Mouse (Mus musculus) adrenal gland, postnatal 14 days (tissue): ENCODE results near the gene Spata45. TPM values are rescaled to one million over a fixed set of nuclear protein-coding genes. Genes with fewer than 3 reads are reported as not detected.

Source experiments
- DNase-seq: peaks from one replicate; pipeline ENCODE4 v3.0.0; 2021; ENCODE audit warnings: mixed read lengths
- total RNA-seq: library from RNA; stranded (reverse); gene quantifications from 2 replicates; pipeline ENCODE4 v1.2.3, GENCODE M21; 2021

Gene Spata45
- total RNA-seq, 1 experiment from 2014 or later, result not detected

- no peak for DNase-seq
Measured at GRCm38 (mm10) chr1:191085597-191085996, 49.2 kb downstream of the Spata45 start.

- no peak for DNase-seq
Measured at GRCm38 (mm10) chr1:191086304-191086878, 50.0 kb downstream of the Spata45 start.

GRCm38 (mm10) chr1:191086960-191087359, 50.5 kb downstream of the Spata45 start:
- no peak for DNase-seq

GRCm38 (mm10) chr1:191087955-191088354, 51.5 kb downstream of the Spata45 start:
- no peak for DNase-seq

- DNase-seq, result no peak
Measured at GRCm38 (mm10) chr1:191089355-191089754, 52.9 kb downstream of the Spata45 start.

- DNase-seq, result no peak
Measured at GRCm38 (mm10) chr1:191092050-191092449, 55.6 kb downstream of the Spata45 start.

Other genes starting within 250 kb of the Spata45 start
- gene Rps6kc1, start 124.9 kb upstream of the Spata45 start, total RNA-seq, result 23.8 and 27.9 TPM in 2 replicates
- 46.6 and 46.7 TPM in 2 replicates for gene Angel2, start 111.5 kb upstream of the Spata45 start, total RNA-seq
- 0.48 and 1.2 TPM in 2 replicates for gene Vash2, start 57.3 kb upstream of the Spata45 start, total RNA-seq
- gene Flvcr1, start 10.5 kb upstream of the Spata45 start, total RNA-seq, result 15.0 and 23.8 TPM in 2 replicates
- 17.5 and 21.8 TPM in 2 replicates for gene Tatdn3, start 26.3 kb downstream of the Spata45 start, total RNA-seq
- gene Nsl1, start 26.4 kb downstream of the Spata45 start, total RNA-seq, result 2.2 and 3.4 TPM in 2 replicates
- 2.0 and 5.2 TPM in 2 replicates for gene Batf3, start 61.2 kb downstream of the Spata45 start, total RNA-seq
- gene Fam71a, start 128.2 kb downstream of the Spata45 start, total RNA-seq, result not detected in 2 replicates
- gene Atf3, start 181.4 kb downstream of the Spata45 start, total RNA-seq, result 2.4 and 4.8 TPM in 2 replicates